Mouse (Mus musculus): Measurements from ENCODE around the gene Prkcd. TPM values are rescaled to one million over a fixed set of nuclear protein-coding genes. Genes with fewer than 3 reads are reported as not detected.

Prkcd gene
- polyA plus RNA-seq (2014; fragmentation: Illumina TruSeq; extraction: RNeasy Lipid Tissue Mini Kit (QIAGEN cat#74804); ENCODE audit: low read depth, low replicate concordance) = 110 TPM

DNA sequence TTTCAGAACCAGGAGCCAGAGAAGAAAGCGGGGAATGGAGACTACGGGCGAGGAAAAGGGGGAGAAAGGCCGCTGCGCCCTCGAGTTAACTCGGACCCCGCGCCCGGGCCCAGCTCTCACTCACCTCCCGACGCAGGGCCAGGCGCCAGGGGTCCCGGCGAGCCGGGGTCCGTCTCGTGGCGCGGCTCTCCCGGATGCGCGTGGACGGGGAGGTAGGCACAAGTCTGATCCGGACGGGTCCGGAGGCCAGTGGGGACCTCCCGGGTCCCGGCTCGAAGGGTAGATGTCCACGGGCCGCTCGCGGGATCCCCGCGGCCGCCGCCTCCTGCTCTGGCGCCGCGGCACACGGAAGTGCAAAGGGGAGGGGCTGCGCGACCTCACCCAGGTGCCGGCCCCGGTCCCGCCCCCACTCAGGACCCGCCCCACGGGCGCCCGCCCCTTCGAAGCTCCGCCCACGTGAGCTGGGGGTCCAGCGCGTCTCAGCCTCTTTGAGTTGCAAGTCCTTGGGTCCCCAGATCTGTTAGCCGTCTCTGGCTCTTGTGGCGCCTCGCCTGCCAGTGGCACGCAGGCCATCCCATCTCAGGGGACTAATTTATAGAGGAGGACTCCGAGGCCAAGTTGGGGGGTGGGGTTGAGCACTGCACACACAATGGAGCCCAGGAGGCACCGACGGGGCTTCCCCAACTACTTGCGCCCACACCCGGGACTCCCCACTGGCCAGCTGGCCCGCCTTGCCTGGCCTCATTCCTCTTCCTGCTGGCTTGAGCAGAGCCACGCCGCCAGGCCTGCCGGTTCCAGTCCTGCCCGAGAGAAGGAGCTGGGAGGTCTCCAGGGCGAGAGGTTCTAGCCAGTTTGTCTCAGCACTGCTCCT, at the start of gene Prkcd:
TSS of gene Prkcd (minus strand) at position 355 of the 871 bp plus-strand sequence.

DNA sequence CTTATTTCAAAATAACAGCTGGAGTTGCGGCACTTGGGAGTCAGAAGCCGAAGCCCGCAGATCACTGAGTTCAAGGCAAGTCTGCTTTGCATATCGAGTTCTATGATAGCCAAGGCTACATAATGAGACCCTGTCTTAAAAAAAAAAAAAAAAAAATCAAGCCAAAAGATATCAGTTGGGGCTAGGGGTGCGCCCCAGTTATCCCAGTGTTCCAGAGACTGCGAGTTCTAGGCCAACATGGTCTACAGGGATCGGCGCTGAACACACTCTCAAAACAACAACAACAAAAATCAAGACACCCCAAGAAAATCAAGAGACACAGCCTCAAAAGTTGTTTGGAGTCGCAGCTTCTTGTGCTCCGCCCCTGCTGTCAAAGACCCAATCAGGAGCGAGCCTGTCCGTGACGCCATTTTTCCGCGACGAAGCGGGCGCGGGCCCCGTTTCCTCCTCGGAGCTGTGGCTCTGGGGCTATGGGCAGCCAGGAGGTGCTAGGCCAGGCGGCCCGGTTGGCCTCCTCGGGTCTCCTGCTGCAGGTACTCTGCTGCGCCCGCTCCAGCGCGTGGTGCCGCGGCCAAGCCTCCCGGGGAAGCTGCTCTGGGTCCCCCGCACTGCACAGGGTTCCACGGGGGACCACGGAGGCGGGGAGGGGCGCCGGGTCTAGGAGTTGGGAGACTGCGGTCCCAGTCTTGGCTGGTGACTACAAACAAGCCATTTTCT, 28.1 kb upstream of the Prkcd start, which contains the start of gene Rft1:
TSS of gene Rft1 (plus strand) at position 418 of the 717 bp plus-strand sequence.

DNA sequence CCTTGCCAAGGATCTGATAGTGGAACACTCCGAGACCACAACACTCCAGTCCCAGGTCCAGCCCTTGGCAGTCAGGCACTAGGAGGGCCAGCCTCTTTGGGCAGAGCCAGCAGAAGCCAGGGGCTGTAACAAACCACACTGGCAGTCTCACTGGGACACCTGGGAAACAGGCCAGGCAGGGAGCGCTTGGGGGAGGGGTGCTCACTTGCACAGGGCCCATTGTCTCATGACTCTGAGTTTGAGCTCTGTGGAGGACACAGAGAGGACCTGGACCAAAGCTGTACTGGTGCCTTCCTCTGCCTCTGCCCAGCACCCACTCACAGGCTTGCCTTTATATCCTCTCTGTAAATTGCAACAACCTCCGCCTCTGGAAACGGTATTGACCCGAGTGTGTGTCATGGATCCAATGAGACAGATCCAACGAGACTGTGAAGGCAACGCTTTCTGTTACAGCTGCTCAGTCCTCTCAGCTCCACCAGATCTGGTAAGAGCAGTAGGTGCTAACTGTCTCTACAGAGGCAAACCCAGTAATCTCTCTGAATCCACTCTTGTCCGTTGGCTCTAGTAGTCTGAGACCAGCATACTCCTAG, 77.8 kb downstream of the Prkcd start, which contains the start of gene Tkt:
TSS of gene Tkt (plus strand) at position 229 of the 590 bp plus-strand sequence.

Other genes with a start within 250 kb of the Prkcd start
- gene Dcp1a, start 146.7 kb downstream of the Prkcd start, polyA plus RNA-seq (2014; fragmentation: Illumina TruSeq; extraction: RNeasy Lipid Tissue Mini Kit (QIAGEN cat#74804); ENCODE audit: low read depth, low replicate concordance) = 17.7 TPM
- 21.9 TPM for gene Cacna1d, start 134.8 kb downstream of the Prkcd start, polyA plus RNA-seq (2014; fragmentation: Illumina TruSeq; extraction: RNeasy Lipid Tissue Mini Kit (QIAGEN cat#74804); ENCODE audit: low read depth, low replicate concordance)
- 287 TPM for gene Tkt, start 77.9 kb downstream of the Prkcd start, polyA plus RNA-seq (2014; fragmentation: Illumina TruSeq; extraction: RNeasy Lipid Tissue Mini Kit (QIAGEN cat#74804); ENCODE audit: low read depth, low replicate concordance)
- 23.5 TPM for gene Rft1, start 28.1 kb upstream of the Prkcd start, polyA plus RNA-seq (2014; fragmentation: Illumina TruSeq; extraction: RNeasy Lipid Tissue Mini Kit (QIAGEN cat#74804); ENCODE audit: low read depth, low replicate concordance)
- gene Sfmbt1, start 88.6 kb upstream of the Prkcd start, polyA plus RNA-seq (2014; fragmentation: Illumina TruSeq; extraction: RNeasy Lipid Tissue Mini Kit (QIAGEN cat#74804); ENCODE audit: low read depth, low replicate concordance) = 10.8 TPM
- 35.8 TPM for gene Tmem110, start 199.4 kb upstream of the Prkcd start, polyA plus RNA-seq (2014; fragmentation: Illumina TruSeq; extraction: RNeasy Lipid Tissue Mini Kit (QIAGEN cat#74804); ENCODE audit: low read depth, low replicate concordance)